Mouse (Mus musculus): ENCODE measurements at regions not wholly inside any gene's neighbourhood (a gene's known extent, or its start where the extent isn't known, plus 50 kb on each side); places are given as distances from the start of the nearest gene placed in this dataset.
A peak's percentile ranks its signal among the peaks of the same experiment; 100 is the strongest.

DNA sequence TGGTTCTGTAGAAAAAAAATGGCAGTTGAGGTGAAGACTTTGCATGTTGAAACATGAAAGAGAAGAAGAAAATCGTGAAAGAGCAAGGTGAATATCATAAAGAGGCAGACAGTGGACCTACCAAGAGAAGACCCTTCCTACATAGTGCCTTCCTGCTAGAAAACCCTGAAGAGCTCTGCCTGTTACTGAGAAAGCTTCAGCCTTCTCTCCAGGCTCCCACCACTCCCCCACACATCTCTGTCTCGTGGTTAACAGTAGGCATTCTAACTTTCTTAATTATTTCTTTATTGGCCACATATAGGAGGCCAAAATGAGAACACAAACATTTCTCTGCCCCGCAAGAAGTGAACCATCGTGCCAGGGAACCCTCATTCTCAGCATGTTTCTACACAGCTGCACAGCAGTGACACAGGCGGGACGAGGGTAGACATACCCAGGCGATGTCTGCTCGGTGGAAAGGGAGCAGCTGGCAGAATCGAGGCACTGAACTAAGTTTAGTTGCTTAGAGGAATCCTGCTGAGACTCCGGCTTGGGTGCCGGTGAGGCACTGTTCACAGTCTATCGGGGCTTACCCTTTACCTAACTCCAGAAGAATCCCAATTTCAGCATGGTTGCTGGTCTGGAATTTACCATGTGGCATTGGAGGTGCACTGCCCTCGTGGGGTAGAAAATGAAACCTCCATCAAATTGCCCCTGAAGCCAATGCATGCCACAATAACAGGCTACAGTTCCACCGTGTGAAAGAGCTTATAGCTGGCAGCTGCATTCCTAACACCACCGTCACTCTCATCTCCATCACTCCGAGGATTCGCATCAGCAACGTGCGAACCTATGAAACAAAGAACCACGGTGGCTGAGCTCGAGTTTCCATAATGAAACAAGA, 260.4 kb upstream of the Tsc22d2 start:
- DNase-seq, result no peak

- no peak for DNase-seq
Observed at GRCm38 (mm10) chr3:58159384-58159783, 255.1 kb upstream of the Tsc22d2 start.

GRCm38 (mm10) chr3:58162238-58162637, 252.3 kb upstream of the Tsc22d2 start:
- peak; percentile 56 for DNase-seq

DNA sequence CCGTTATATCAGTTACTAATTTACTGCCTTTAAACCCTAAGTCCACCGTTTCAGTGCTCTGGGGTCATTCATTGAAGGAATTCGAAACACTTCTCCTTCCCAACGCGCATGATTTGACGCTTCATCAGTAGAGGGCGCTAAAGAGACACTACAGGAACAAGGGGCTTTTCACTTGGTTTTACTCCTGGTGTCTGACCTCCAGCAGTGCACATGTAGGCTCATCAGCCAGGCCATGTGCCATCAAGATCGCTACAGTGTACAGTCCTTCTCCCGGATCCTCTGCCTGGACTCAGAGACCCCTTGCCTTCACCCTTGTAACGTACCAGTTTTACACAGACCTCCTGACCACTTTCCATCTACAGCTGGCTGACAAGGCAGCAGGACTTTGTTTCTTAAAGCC, 250.7 kb upstream of the Tsc22d2 start:
- peak; percentile 71 for DNase-seq

DNA sequence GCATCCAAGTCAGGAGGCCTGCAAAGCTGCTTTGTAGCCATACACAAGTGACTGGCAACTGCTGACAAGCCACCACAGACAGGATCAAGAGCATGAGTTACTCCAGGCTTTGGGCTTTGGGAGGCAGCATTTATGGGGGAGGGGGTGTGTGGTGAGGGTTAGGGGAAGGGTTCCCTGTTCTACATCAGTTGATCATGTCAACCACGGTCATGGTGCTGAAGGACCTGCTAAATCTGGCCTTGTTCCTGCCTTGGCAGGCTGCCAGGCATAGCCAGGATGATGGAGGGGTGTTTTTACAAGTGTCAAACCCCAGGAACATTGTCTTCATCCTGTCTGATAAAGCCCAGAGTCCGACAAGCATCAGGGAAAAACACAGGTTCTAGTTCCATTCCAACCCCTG, 247.9 kb upstream of the Tsc22d2 start:
- peak; percentile 53 for DNase-seq

GRCm38 (mm10) chr3:58167121-58167520, 247.4 kb upstream of the Tsc22d2 start:
- no peak for DNase-seq

- DNase-seq, result no peak
Observed at GRCm38 (mm10) chr3:58167761-58168290, 246.7 kb upstream of the Tsc22d2 start.

- peak; percentile 64 for DNase-seq
Observed at GRCm38 (mm10) chr3:58168522-58169185, 245.9 kb upstream of the Tsc22d2 start.

- no peak for DNase-seq
Observed at GRCm38 (mm10) chr3:58169786-58170185, 244.7 kb upstream of the Tsc22d2 start.

DNA sequence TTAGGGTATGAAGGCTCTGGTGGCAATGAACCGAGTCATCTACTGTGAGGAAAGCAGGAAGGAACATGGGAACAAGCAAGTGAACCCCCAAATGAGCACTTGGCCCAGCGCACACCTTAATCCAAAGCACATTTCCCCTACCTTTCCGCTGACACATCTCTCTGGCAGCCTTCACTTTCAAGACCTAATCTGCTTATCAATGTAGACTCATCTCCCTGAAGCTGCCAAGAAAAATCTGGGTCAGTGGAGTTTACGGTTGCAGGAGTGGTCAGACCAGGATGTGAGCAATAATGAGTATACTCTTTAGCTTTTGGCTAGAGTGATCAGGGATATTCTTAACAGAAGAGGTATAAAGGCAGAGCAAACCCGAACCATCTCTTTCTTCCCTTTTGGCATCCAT, 242.4 kb upstream of the Tsc22d2 start:
- peak; percentile 46 for DNase-seq

GRCm38 (mm10) chr3:58173821-58174220, 240.7 kb upstream of the Tsc22d2 start:
- DNase-seq, result no peak

GRCm38 (mm10) chr3:58181715-58182114, 232.8 kb upstream of the Tsc22d2 start:
- DNase-seq, result no peak

GRCm38 (mm10) chr3:58182299-58182698, 232.2 kb upstream of the Tsc22d2 start:
- no peak for DNase-seq

GRCm38 (mm10) chr3:58183279-58183678, 231.2 kb upstream of the Tsc22d2 start:
- DNase-seq, result no peak

GRCm38 (mm10) chr3:58200462-58200861, 214.1 kb upstream of the Tsc22d2 start:
- no peak for DNase-seq

- no peak for DNase-seq
Observed at GRCm38 (mm10) chr3:58202816-58203215, 211.7 kb upstream of the Tsc22d2 start.

- no peak for DNase-seq
Observed at GRCm38 (mm10) chr3:58203806-58204205, 210.7 kb upstream of the Tsc22d2 start.

GRCm38 (mm10) chr3:58205526-58205925, 209.0 kb upstream of the Tsc22d2 start:
- DNase-seq, result no peak

- no peak for DNase-seq
Observed at GRCm38 (mm10) chr3:58206776-58207398, 207.6 kb upstream of the Tsc22d2 start.

GRCm38 (mm10) chr3:58211016-58211415, 203.5 kb upstream of the Tsc22d2 start:
- DNase-seq, result peak; percentile 57

DNA sequence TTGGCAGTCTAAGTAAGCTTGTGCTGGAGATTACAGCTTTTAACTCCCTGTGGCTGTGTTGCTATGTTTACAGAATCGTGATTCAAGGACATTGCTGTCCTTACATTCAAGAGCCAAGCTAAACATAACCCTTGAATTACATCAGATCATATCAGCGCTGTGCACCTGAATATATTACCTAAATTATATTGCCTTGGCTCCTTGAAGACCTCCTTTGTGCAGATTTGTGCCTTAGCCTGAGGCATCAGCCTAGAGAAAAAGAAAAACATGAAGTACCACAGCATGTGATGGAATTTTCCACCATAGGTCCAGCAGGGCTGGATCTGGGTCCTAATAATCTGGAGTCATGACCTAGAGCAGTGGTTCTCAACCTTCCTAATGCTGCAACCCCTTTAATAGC, 189.8 kb upstream of the Tsc22d2 start:
- no peak for DNase-seq

GRCm38 (mm10) chr3:58226447-58227321, 187.8 kb upstream of the Tsc22d2 start:
- DNase-seq, result no peak
